Mouse (Mus musculus): ENCODE results near the gene A1cf.

The A1cf gene

GRCm38 (mm10) chr19:31950793-31951489, 82.4 kb downstream of the A1cf start:
- no peak for DNase-seq (ENCODE audit: low spot score in 2 of 2)

GRCm38 (mm10) chr19:31953799-31954198, 85.2 kb downstream of the A1cf start:
- no peak for DNase-seq (ENCODE audit: low spot score in 2 of 2)

GRCm38 (mm10) chr19:31954267-31954666, 85.7 kb downstream of the A1cf start:
- no peak for DNase-seq (ENCODE audit: low spot score in 2 of 2)

GRCm38 (mm10) chr19:31954696-31955095, 86.1 kb downstream of the A1cf start:
- no peak for DNase-seq (ENCODE audit: low spot score in 2 of 2)

- DNase-seq (ENCODE audit: low spot score in 2 of 2): no peak
Observed at GRCm38 (mm10) chr19:31956359-31956758, 87.8 kb downstream of the A1cf start.

- DNase-seq (ENCODE audit: low spot score in 2 of 2): no peak
Observed at GRCm38 (mm10) chr19:31960434-31960833, 91.9 kb downstream of the A1cf start.

GRCm38 (mm10) chr19:31963147-31963546, 94.6 kb downstream of the A1cf start:
- no peak for DNase-seq (ENCODE audit: low spot score in 2 of 2)

- DNase-seq (ENCODE audit: low spot score in 2 of 2): no peak
Observed at GRCm38 (mm10) chr19:31967933-31968532, 99.5 kb downstream of the A1cf start.

- DNase-seq (ENCODE audit: low spot score in 2 of 2): peak; percentile 10 to 30
Observed at GRCm38 (mm10) chr19:31971405-31971804, 102.8 kb downstream of the A1cf start.

GRCm38 (mm10) chr19:31971998-31972397, 103.4 kb downstream of the A1cf start:
- DNase-seq (ENCODE audit: low spot score in 2 of 2): peak; percentile 72 to 79

- peak; percentile 2 to 20 for DNase-seq (ENCODE audit: low spot score in 2 of 2)
Observed at GRCm38 (mm10) chr19:31975882-31976281, 107.3 kb downstream of the A1cf start.

GRCm38 (mm10) chr19:31991057-31991456, 122.5 kb downstream of the A1cf start:
- no peak for DNase-seq (ENCODE audit: low spot score in 2 of 2)

GRCm38 (mm10) chr19:31996916-31997315, 128.4 kb downstream of the A1cf start:
- DNase-seq (ENCODE audit: low spot score in 2 of 2): no peak

Data from spleen, postnatal 36 days (tissue).